Mouse (Mus musculus) lung, embryonic 15.5 days (tissue): ENCODE measurements around the gene Brinp1. TPM values are rescaled to one million over a fixed set of nuclear protein-coding genes. Genes with fewer than 3 reads are reported as not detected.

ENCODE experiments used
- ATAC-seq: fragments of 200-750 bp; cut with Nextera tagmentation; 2 replicates; pipeline ENCODE4 v1.8.0; 2017; ENCODE audit warnings: moderate number of reproducible peaks, borderline replicate concordance; ENCODE audit not compliant: low FRiP score, low TSS enrichment; ENCODE audit errors: extremely low read depth
- H3K27ac ChIP-seq: fragments of 300-500 bp; sonication (generic); 2 replicates; pipeline ENCODE4 v1.5.1; 2015; ENCODE audit warnings: moderate library complexity, mild to moderate bottlenecking, inconsistent platforms
- H3K27me3 ChIP-seq: fragments of 300-500 bp; sonication (generic); 2 replicates; pipeline ENCODE4 v1.6.1; 2015; ENCODE audit warnings: inconsistent platforms
- H3K36me3 ChIP-seq: fragments of 300-500 bp; sonication (generic); 2 replicates; pipeline ENCODE4 v1.6.1; 2015; ENCODE audit warnings: inconsistent platforms
- H3K4me1 ChIP-seq: fragments of 300-500 bp; sonication (generic); 2 replicates; pipeline ENCODE4 v1.6.1; 2015; ENCODE audit warnings: inconsistent platforms
- H3K4me2 ChIP-seq: fragments of 300-500 bp; sonication (generic); 2 replicates; pipeline ENCODE4 v1.6.1; 2015; ENCODE audit warnings: inconsistent platforms, mild to moderate bottlenecking, moderate library complexity
- H3K4me3 ChIP-seq: fragments of 300-500 bp; sonication (generic); 2 replicates; pipeline ENCODE4 v1.5.1; 2015; ENCODE audit warnings: mild to moderate bottlenecking, inconsistent platforms
- H3K9ac ChIP-seq: fragments of 300-500 bp; sonication (generic); 2 replicates; pipeline ENCODE4 v1.6.1; 2015; ENCODE audit warnings: inconsistent platforms
- H3K9me3 ChIP-seq: fragments of 300-500 bp; sonication (generic); 2 replicates; pipeline ENCODE4 v1.6.1; 2016; ENCODE audit warnings: inconsistent platforms
- WGBS: fragments of 180-500 bp; shearing (Covaris S2); methylation state at CpG from one replicate; pipeline ENCODE4 v1.1.7; 2015; 5-methylcytosine and 5-hydroxymethylcytosine counted together
- polyA plus RNA-seq: library from polyadenylated mRNA; unstranded; fragments of >200 nt; fragmentation: Nextera tagmentation; extraction: Ambion mirVana; gene quantifications from 2 replicates; pipeline ENCODE4 v1.2.1, GENCODE M21; 2015

Brinp1 gene
- polyA plus RNA-seq, 1 experiment from 2014 or later = 18.4 TPM

GRCm38 (mm10) chr4:68806502-68806901 is 147.7 kb downstream of the Brinp1 start:
- H3K9me3 ChIP-seq = no peaks in the 10 kb centered on the region
- no peak overlapping the region for H3K4me3 ChIP-seq
- H3K27me3 ChIP-seq = no peaks in the 10 kb centered on the region
- no peak overlapping the region for H3K9ac ChIP-seq
- no peaks in the 10 kb centered on the region for H3K36me3 ChIP-seq
- whole genome bisulfite sequencing = 73% methylated on average over 3 of the region's 3 CpGs
- H3K4me1 ChIP-seq = no peaks in the 10 kb centered on the region
- no peak for ATAC-seq
- no peak overlapping the region for H3K27ac ChIP-seq
- no peak overlapping the region for H3K4me2 ChIP-seq

GRCm38 (mm10) chr4:68801923-68802855 is 152.0 kb downstream of the Brinp1 start:
- no peak overlapping the region for H3K4me3 ChIP-seq
- ATAC-seq = peak; percentile 81; the same call in 1 of the 2 replicates
- H3K27me3 ChIP-seq = no peaks in the 10 kb centered on the region
- no peaks in the 10 kb centered on the region for H3K36me3 ChIP-seq
- H3K9me3 ChIP-seq = no peaks in the 10 kb centered on the region
- H3K4me1 ChIP-seq = no peaks in the 10 kb centered on the region
- WGBS = 32% methylated on average over 6 of the region's 6 CpGs
- no peak overlapping the region for H3K9ac ChIP-seq
- no peak overlapping the region for H3K4me2 ChIP-seq
- H3K27ac ChIP-seq = peak overlapping the region; percentile 53

- no peaks in the 10 kb centered on the region for H3K4me1 ChIP-seq
- H3K27me3 ChIP-seq = no peaks in the 10 kb centered on the region
- no peaks in the 10 kb centered on the region for H3K36me3 ChIP-seq
- no peak overlapping the region for H3K27ac ChIP-seq
- WGBS = 83% methylated on average over 5 of the region's 5 CpGs
- no peak for ATAC-seq
- no peak overlapping the region for H3K4me3 ChIP-seq
- no peak overlapping the region for H3K9ac ChIP-seq
- H3K4me2 ChIP-seq = no peak overlapping the region
- no peaks in the 10 kb centered on the region for H3K9me3 ChIP-seq
These were observed 164.2 kb downstream of the Brinp1 start for GRCm38 (mm10) chr4:68790003-68790402.

- no peaks in the 10 kb centered on the region for H3K9me3 ChIP-seq
- WGBS = 35% methylated on average over 4 of the region's 4 CpGs
- H3K4me3 ChIP-seq = no peak overlapping the region
- no peak overlapping the region for H3K9ac ChIP-seq
- H3K4me1 ChIP-seq = no peaks in the 10 kb centered on the region
- H3K27ac ChIP-seq = no peak overlapping the region
- H3K27me3 ChIP-seq = no peaks in the 10 kb centered on the region
- no peak overlapping the region for H3K4me2 ChIP-seq
- H3K36me3 ChIP-seq = no peaks in the 10 kb centered on the region
- ATAC-seq = no peak
These were observed 165.7 kb downstream of the Brinp1 start for GRCm38 (mm10) chr4:68788477-68788999.

- no peaks in the 10 kb centered on the region for H3K36me3 ChIP-seq
- no peak for ATAC-seq
- no peak overlapping the region for H3K27ac ChIP-seq
- no peak overlapping the region for H3K9ac ChIP-seq
- no peak overlapping the region for H3K4me2 ChIP-seq
- H3K9me3 ChIP-seq = no peaks in the 10 kb centered on the region
- no peaks in the 10 kb centered on the region for H3K4me1 ChIP-seq
- no peak overlapping the region for H3K4me3 ChIP-seq
- H3K27me3 ChIP-seq = no peaks in the 10 kb centered on the region
- WGBS = 52% methylated on average over 2 of the region's 2 CpGs
These were observed 166.6 kb downstream of the Brinp1 start for GRCm38 (mm10) chr4:68787642-68788041.

GRCm38 (mm10) chr4:68768256-68768655 is 185.9 kb downstream of the Brinp1 start:
- H3K4me1 ChIP-seq = no peaks in the 10 kb centered on the region; the same call in 1 of the 2 replicates
- 43% methylated on average over 5 of the region's 5 CpGs for WGBS
- H3K4me3 ChIP-seq = no peak overlapping the region
- no peaks in the 10 kb centered on the region for H3K27me3 ChIP-seq
- no peak overlapping the region for H3K9ac ChIP-seq
- H3K27ac ChIP-seq = no peak overlapping the region
- 0 out of 2 replicates have a peak, but pooled peaks have one; percentile 11 for ATAC-seq
- H3K9me3 ChIP-seq = no peaks in the 10 kb centered on the region
- no peak overlapping the region for H3K4me2 ChIP-seq
- H3K36me3 ChIP-seq = no peaks in the 10 kb centered on the region

GRCm38 (mm10) chr4:68767393-68767792 is 186.8 kb downstream of the Brinp1 start:
- no peaks in the 10 kb centered on the region for H3K27me3 ChIP-seq
- no peak overlapping the region for H3K9ac ChIP-seq
- no peaks in the 10 kb centered on the region; the same call in 1 of the 2 replicates for H3K4me1 ChIP-seq
- H3K9me3 ChIP-seq = no peaks in the 10 kb centered on the region
- no peak for ATAC-seq
- WGBS = 57% methylated on average over 5 of the region's 5 CpGs
- no peak overlapping the region for H3K4me2 ChIP-seq
- H3K4me3 ChIP-seq = no peak overlapping the region
- H3K36me3 ChIP-seq = no peaks in the 10 kb centered on the region
- H3K27ac ChIP-seq = no peak overlapping the region

- Histone ChIP-seq H3K27me3 (no peaks in the 10 kb centered on the region), H3K27ac (no peak overlapping the region), H3K9me3 (no peaks in the 10 kb centered on the region), H3K4me1 (no peaks in the 10 kb centered on the region; the same call in 1 of the 2 replicates), H3K9ac (no peak overlapping the region), H3K4me2 (no peak overlapping the region), H3K4me3 (no peak overlapping the region), H3K36me3 (0 out of 2 replicates have a peak, but pooled peaks cover 5% of the 10 kb centered on the region)
- ATAC-seq = no peak
- 79% methylated on average over 12 of the region's 12 CpGs for WGBS
These were observed 188.2 kb downstream of the Brinp1 start for GRCm38 (mm10) chr4:68765772-68766573.

- Histone ChIP-seq H3K4me1 (no peaks in the 10 kb centered on the region; the same call in 1 of the 2 replicates), H3K9me3 (no peaks in the 10 kb centered on the region), H3K36me3 (0 out of 2 replicates have a peak, but pooled peaks cover 8% of the 10 kb centered on the region), H3K27ac (no peak overlapping the region), H3K27me3 (no peaks in the 10 kb centered on the region), H3K4me2 (no peak overlapping the region), H3K9ac (no peak overlapping the region), H3K4me3 (no peak overlapping the region)
- 86% methylated on average over 2 of the region's 2 CpGs for WGBS
- ATAC-seq = no peak
These were observed 189.3 kb downstream of the Brinp1 start for GRCm38 (mm10) chr4:68764937-68765336.

GRCm38 (mm10) chr4:68720983-68721382 is 233.2 kb downstream of the Brinp1 start:
- Histone ChIP-seq H3K4me2 (no peak overlapping the region), H3K4me3 (no peak overlapping the region), H3K27ac (no peak overlapping the region), H3K9ac (no peak overlapping the region), H3K27me3 (no peaks in the 10 kb centered on the region), H3K9me3 (no peaks in the 10 kb centered on the region), H3K4me1 (no peaks in the 10 kb centered on the region), H3K36me3 (no peaks in the 10 kb centered on the region)
- peak; percentile 83; the same call in 1 of the 2 replicates for ATAC-seq
- 11% methylated on average over 1 of the region's 1 CpGs for WGBS
